Mouse (Mus musculus) cerebellum, adult 2 months (tissue): ENCODE results near the gene Tdrd9. TPM values are rescaled to one million over a fixed set of nuclear protein-coding genes. Genes with fewer than 3 reads are reported as not detected.

Experiments
- DNase-seq, 2 experiments: peaks; one replicate each; pipeline ENCODE4 v3.0.0; 2021
- H3K27ac ChIP-seq: fragments of 200-500 bp; 2 replicates; pipeline ENCODE4 v1.5.1; 2012; ENCODE audit warnings: low read length, control low read depth, inconsistent platforms; ENCODE audit not compliant: insufficient read depth
- H3K27me3 ChIP-seq: fragments of 200-500 bp; 2 replicates; pipeline ENCODE4 v1.6.1; 2012; ENCODE audit warnings: inconsistent platforms, mild to moderate bottlenecking, low read length, moderate library complexity; ENCODE audit not compliant: control insufficient read depth, insufficient read depth
- H3K4me1 ChIP-seq: fragments of 200-500 bp; 2 replicates; pipeline ENCODE4 v1.6.1; 2011; ENCODE audit warnings: low read length; ENCODE audit not compliant: control insufficient read depth, insufficient read depth
- H3K4me3 ChIP-seq: fragments of 200-500 bp; replicated peaks from 2 replicates; pipeline ENCODE3; 2011; ENCODE audit warnings: mild to moderate bottlenecking, low read depth, low read length, control low read depth; ENCODE audit not compliant: insufficient read depth
- CTCF ChIP-seq: fragments of 200-500 bp; IDR thresholded peaks from 2 replicates; pipeline ENCODE4 v1.5.1; 2011; ENCODE audit warnings: low read depth, mild to moderate bottlenecking, control low read depth, low read length, moderate library complexity, borderline replicate concordance; ENCODE audit not compliant: insufficient read depth
- POLR2A ChIP-seq: fragments of 200-500 bp; IDR thresholded peaks from 2 replicates; pipeline ENCODE4 v1.6.1; 2011; ENCODE audit warnings: low read length, control low read depth, borderline replicate concordance; ENCODE audit not compliant: insufficient read depth
- WGBS: fragments of 180-500 bp; shearing (Covaris S2); methylation state at CpG from one replicate; pipeline ENCODE4 v1.1.7; 2018; 5-methylcytosine and 5-hydroxymethylcytosine counted together
- polyA plus RNA-seq: library from polyadenylated mRNA; depleted of rRNA; stranded (reverse); fragments of >200 nt; gene quantifications from 2 replicates; pipeline ENCODE4 v1.2.3, GENCODE M21; 2012

The Tdrd9 gene
- polyA plus RNA-seq, 1 experiment, result 0.21 TPM

GRCm38 (mm10) chr12:111992626-111993025 is 21.3 kb downstream of the Tdrd9 start:
- Histone ChIP-seq H3K27ac (no peak overlapping the region), H3K27me3 (no peaks in the 10 kb centered on the region), H3K4me3 (no peak overlapping the region), H3K4me1 (no peaks in the 10 kb centered on the region)
- DNase-seq, result no peak
- TF ChIP-seq POLR2A, result no peak
- TF ChIP-seq CTCF, result no peak
- 91% methylated on average over 5 of the region's 5 CpGs for WGBS

- no peak for DNase-seq
- H3K27me3 ChIP-seq, result no peaks in the 10 kb centered on the region
- WGBS, result 82% methylated on average over 2 of the region's 2 CpGs
- no peaks in the 10 kb centered on the region for H3K4me1 ChIP-seq
- H3K4me3 ChIP-seq, result no peak overlapping the region
- no peak for TF ChIP-seq CTCF
- no peak for TF ChIP-seq POLR2A
- no peak overlapping the region for H3K27ac ChIP-seq
Observed at GRCm38 (mm10) chr12:111995161-111995560, 23.8 kb downstream of the Tdrd9 start.

- Histone ChIP-seq H3K4me3 (no peak overlapping the region), H3K4me1 (no peaks in the 10 kb centered on the region), H3K27ac (no peak overlapping the region), H3K27me3 (no peaks in the 10 kb centered on the region)
- TF ChIP-seq CTCF (no peak), POLR2A (no peak)
- no peak for DNase-seq
- 93% methylated on average over 7 of the region's 7 CpGs for WGBS
Observed at GRCm38 (mm10) chr12:111999735-112000134, 28.4 kb downstream of the Tdrd9 start.

- peak; percentile 71 for TF ChIP-seq CTCF
- TF ChIP-seq POLR2A, result no peak
- peak; percentile 49 to 69 for DNase-seq
Observed at GRCm38 (mm10) chr12:112001223-112001622, 29.9 kb downstream of the Tdrd9 start.

GRCm38 (mm10) chr12:112012511-112013270 is 41.3 kb downstream of the Tdrd9 start:
- H3K4me3 ChIP-seq, result no peak overlapping the region
- WGBS, result 20% methylated on average over 12 of the region's 12 CpGs

More at GRCm38 (mm10) chr12:112001223-112001622, 29.9 kb downstream of the Tdrd9 start:
- H3K4me3 ChIP-seq, result no peak overlapping the region
- 20% methylated on average over 8 of the region's 8 CpGs for WGBS
- no peak overlapping the region for H3K27ac ChIP-seq
- no peaks in the 10 kb centered on the region for H3K27me3 ChIP-seq
- no peaks in the 10 kb centered on the region for H3K4me1 ChIP-seq

GRCm38 (mm10) chr12:112013271-112013801 is 42.0 kb downstream of the Tdrd9 start:
- no peaks in the 10 kb centered on the region for H3K27me3 ChIP-seq
- TF ChIP-seq CTCF, result no peak
- H3K4me1 ChIP-seq, result no peaks in the 10 kb centered on the region
- DNase-seq, result no peak
- no peak overlapping the region for H3K27ac ChIP-seq
- H3K4me3 ChIP-seq, result no peak overlapping the region
- 24% methylated on average over 14 of the region's 14 CpGs for WGBS

More at GRCm38 (mm10) chr12:112012511-112013270, 41.3 kb downstream of the Tdrd9 start:
- no peak overlapping the region for H3K27ac ChIP-seq
- TF ChIP-seq CTCF (no peak), POLR2A (no peak)
- H3K4me1 ChIP-seq, result no peaks in the 10 kb centered on the region
- no peaks in the 10 kb centered on the region for H3K27me3 ChIP-seq
- no peak for DNase-seq

GRCm38 (mm10) chr12:112016346-112016745 is 45.0 kb downstream of the Tdrd9 start:
- no peak for DNase-seq
- Histone ChIP-seq H3K27ac (no peak overlapping the region), H3K4me3 (no peak overlapping the region), H3K27me3 (no peaks in the 10 kb centered on the region), H3K4me1 (no peaks in the 10 kb centered on the region)
- 52% methylated on average over 4 of the region's 4 CpGs for WGBS
- no peak for TF ChIP-seq CTCF
- TF ChIP-seq POLR2A, result no peak

- Histone ChIP-seq H3K27ac (no peak overlapping the region), H3K4me3 (no peak overlapping the region), H3K27me3 (no peaks in the 10 kb centered on the region), H3K4me1 (no peaks in the 10 kb centered on the region)
- DNase-seq, result no peak
- TF ChIP-seq POLR2A (no peak), CTCF (no peak)
- 83% methylated on average over 2 of the region's 2 CpGs for WGBS
Observed at GRCm38 (mm10) chr12:112023306-112023705, 51.9 kb downstream of the Tdrd9 start.
